Mouse (Mus musculus) layer of hippocampus, postnatal 14 days (tissue): ENCODE results near the gene Tmed5. TPM values are rescaled to one million over a fixed set of nuclear protein-coding genes. Genes with fewer than 3 reads are reported as not detected.
"Not testable (repeated sequence)": the region's sequence is repeated elsewhere in the genome, so short reads cannot be mapped to it uniquely, and the experiment has no call there.

Experiments used
- DNase-seq, 2 experiments: peaks; one replicate each; pipeline ENCODE4 v3.0.0; 2021 to 2022; ENCODE audit warnings: low spot score in 2 of 2, mixed read lengths in 1 of 2
- long read RNA-seq, 2 experiments: library from polyadenylated mRNA; stranded (forward); transcript quantifications; one replicate each; pipeline ENCODE4 v2.0.0; 2021
- total RNA-seq, 2 experiments: library from RNA; stranded (reverse); gene quantifications; 2 replicates each; pipeline ENCODE4 v1.2.3; 2021

Gene Tmed5
- total RNA-seq = 10 to 100 TPM; 22.6 to 25.2 TPM
- long read RNA-seq, experiment 1, transcript Tmed5-201 (4 exons, 3,800 nt) = major isoform, 28 of 33 reads
- long read RNA-seq, experiment 1, partial matches to known transcripts = 0 of 33 reads
- long read RNA-seq, experiment 1, other reads (novel, unspliced or antisense) = 5 of 33 reads
- long read RNA-seq, experiment 2, transcript Tmed5-201 (4 exons, 3,800 nt) = major isoform, 45 of 51 reads
- long read RNA-seq, experiment 2, partial matches to known transcripts = 0 of 51 reads
- long read RNA-seq, experiment 2, other reads (novel, unspliced or antisense) = 5 of 51 reads

- DNase-seq = peak; percentile 93 to 98
Observed at GRCm38 (mm10) chr5:108132441-108133243, at the start of gene Tmed5, which contains the start of gene Ccdc18. Gene Tmed5 (minus strand): TSS chr5:108132620. Gene Ccdc18 (plus strand): TSS chr5:108132875.

GRCm38 (mm10) chr5:108163695-108164094, 31.3 kb upstream of the Tmed5 start:
- peak in 1 of 2 experiments; percentile 8 for DNase-seq

GRCm38 (mm10) chr5:108160796-108161195, 28.4 kb upstream of the Tmed5 start:
- no peak for DNase-seq

GRCm38 (mm10) chr5:108152592-108152991, 20.2 kb upstream of the Tmed5 start:
- no peak for DNase-seq

GRCm38 (mm10) chr5:108131849-108132440, 475 bp downstream of the Tmed5 start:
- DNase-seq = peak in 1 of 2 experiments; percentile 46

GRCm38 (mm10) chr5:108120221-108120900, 12.1 kb downstream of the Tmed5 start:
- no peak for DNase-seq

- no peak for DNase-seq
Observed at GRCm38 (mm10) chr5:108117693-108118092, 14.7 kb downstream of the Tmed5 start.

- DNase-seq = no peak
Observed at GRCm38 (mm10) chr5:108109346-108109745, 23.1 kb downstream of the Tmed5 start.

- DNase-seq = no peak
Observed at GRCm38 (mm10) chr5:108104306-108104705, 28.1 kb downstream of the Tmed5 start.

- DNase-seq = no peak
Observed at GRCm38 (mm10) chr5:108100196-108100595, 32.2 kb downstream of the Tmed5 start.

GRCm38 (mm10) chr5:108097676-108098075, 34.7 kb downstream of the Tmed5 start:
- no peak for DNase-seq

GRCm38 (mm10) chr5:108092731-108093130, 39.7 kb downstream of the Tmed5 start:
- not testable (repeated sequence) for DNase-seq

- no peak for DNase-seq
Observed at GRCm38 (mm10) chr5:108085440-108085839, 47.0 kb downstream of the Tmed5 start.

- DNase-seq = no peak
Observed at GRCm38 (mm10) chr5:108082380-108082779, 50.0 kb downstream of the Tmed5 start.

GRCm38 (mm10) chr5:108079603-108080002, 52.8 kb downstream of the Tmed5 start:
- DNase-seq = no peak

GRCm38 (mm10) chr5:108076833-108077540, 55.4 kb downstream of the Tmed5 start:
- DNase-seq = no peak

- DNase-seq = no peak
Observed at GRCm38 (mm10) chr5:108076241-108076640, 56.2 kb downstream of the Tmed5 start.

GRCm38 (mm10) chr5:108072301-108072700, 60.1 kb downstream of the Tmed5 start:
- no peak for DNase-seq

- peak; percentile 98 for DNase-seq
Observed at GRCm38 (mm10) chr5:108065465-108066411, 66.7 kb downstream of the Tmed5 start, which contains the start of gene Mtf2. Gene Mtf2 (plus strand): TSS chr5:108065674.
